Mouse (Mus musculus): ENCODE measurements around the gene Map2k5.
A peak's percentile ranks its signal among the peaks of the same experiment; 100 is the strongest.

Gene Map2k5

DNA sequence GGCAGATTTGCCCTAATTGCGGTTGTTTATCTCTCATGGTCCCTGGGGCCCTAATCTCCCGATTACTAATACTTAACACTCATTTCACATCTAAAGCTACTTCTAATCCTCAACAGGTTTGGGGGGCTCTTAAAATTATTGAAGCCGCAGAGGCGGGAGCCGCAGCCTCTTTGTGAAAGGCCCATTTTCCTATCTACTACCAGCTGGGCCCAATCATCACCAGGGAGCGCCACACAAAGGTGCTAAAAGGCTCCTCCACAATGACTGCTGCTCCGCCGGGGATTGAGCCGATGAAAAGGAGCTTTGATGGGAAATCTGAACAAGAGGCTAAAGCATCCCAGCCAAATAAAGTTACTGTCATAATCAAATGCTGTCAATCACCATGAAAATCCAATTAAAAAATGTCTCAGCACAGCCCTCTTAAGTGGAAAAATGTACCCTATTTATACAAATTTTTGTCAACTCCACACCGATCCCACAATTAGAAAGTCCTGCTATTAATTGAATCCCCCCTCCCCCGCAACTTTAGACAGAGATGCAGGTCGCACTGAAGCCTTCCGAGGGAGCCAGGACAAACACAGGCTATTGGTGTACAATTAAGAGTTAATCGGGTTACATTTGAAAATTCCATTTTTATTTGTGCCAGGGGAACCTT is 195.3 kb downstream of the Map2k5 start:
- no peak for DNase-seq

DNA sequence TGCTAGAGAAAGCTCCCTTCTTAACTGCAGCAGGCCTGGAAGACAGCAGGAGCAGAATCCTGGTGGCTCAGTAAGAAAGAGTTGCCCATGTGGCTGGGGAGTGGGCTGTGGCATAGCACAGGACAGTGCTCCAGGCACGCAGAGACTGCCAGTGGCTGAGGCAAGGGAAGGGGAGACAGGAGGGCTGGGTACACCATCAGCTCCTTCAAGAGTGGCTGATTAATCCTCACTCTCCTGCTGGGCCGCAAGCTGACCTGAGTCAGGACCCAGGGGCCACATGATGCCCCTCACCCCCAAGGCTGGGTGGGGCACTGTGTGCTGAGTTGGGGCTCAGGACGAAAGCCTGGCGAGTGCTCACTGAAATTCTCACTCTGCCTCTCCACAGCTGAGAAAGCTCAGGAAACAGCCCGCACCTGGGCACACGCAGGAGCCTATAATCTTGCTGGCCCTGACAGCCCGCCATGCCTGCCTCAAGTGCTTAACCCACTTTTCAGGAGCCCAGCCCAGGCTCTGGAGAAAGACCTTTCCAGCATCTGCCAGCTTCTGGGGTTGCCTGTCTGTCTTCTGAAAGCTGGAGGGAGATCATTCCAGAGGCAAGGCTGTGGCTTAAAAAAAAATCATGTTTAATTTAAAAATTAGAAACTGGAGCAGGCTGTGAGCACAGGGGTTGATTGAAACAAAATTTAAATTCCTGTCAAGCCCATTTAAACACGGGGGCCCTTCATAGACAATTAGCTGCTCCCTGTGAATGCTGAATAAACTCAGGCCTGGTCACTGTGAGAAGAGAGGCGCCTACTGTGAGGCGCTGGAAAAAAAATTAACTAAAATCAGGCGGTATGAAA is 196.1 kb downstream of the Map2k5 start:
- no peak for DNase-seq

DNA sequence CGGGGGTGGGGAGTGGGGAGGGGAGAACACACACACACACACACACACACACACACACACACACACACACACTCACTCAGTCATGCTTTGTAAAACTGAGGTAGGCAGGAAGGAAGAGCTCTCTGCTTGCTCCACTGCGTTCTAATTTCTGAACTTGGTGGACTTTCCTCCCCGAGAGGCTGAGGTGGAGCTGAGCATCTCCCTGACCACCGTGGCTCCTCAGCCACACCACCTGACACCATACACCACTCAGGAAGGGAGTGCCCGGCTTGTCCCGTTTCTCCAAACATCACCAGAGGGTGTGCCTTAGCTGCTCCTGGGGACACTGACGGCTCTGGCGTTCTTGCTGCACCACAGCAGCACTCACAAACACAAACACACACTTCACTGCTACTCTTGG is 199.4 kb downstream of the Map2k5 start:
- no peak for DNase-seq

DNA sequence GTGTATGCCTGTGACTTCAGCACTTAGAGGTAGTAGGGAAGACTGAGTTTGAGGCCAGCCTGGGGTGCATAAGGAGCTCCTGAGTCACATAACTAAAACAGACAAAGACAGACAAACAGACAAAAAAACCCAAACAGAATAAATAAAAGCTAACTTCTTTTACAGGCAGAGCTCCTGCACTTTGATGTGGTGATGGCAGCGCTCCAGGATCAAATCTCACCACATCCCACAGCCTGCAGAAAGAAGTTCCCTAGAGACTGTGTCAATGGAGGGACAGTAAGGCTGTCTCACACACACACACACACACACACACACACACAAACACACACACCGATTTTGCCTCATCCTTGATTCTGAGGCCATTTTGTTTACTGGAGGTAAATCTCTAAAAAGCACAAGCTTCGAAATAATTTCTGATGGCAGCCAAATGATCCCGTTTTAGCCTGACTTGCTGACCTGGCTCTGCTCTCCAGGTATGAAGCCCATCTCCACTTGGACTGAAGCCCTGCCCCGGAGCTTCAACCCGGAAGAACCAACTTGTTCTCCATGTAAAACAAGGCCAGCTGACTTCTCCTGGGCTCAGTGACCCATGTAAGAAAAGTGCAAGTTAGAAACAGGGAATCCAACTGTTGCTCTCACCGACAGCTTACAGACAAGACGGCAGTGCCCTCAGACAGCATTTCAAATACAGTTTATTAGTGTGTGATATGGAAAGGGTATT is 203.5 kb downstream of the Map2k5 start:
- peak; percentile 23 for DNase-seq

DNA sequence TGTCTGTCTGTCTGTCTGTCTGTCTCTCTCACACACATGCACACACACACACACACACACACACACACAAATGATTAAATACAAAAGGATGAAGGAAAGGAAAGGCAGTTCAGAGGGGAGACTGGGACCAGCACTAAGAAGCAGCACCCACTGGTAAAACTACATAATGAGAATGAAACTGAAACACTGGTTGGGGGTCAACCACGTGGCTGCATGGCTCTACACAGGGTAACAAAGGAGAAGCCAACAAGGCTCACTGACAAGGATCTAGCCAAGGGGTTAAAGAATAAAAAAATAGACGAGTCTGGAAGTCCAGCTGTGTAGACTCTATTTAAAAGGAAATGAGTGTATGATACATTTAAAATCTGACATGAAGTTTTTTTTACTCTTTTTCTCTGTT is 205.8 kb downstream of the Map2k5 start:
- no peak for DNase-seq

DNA sequence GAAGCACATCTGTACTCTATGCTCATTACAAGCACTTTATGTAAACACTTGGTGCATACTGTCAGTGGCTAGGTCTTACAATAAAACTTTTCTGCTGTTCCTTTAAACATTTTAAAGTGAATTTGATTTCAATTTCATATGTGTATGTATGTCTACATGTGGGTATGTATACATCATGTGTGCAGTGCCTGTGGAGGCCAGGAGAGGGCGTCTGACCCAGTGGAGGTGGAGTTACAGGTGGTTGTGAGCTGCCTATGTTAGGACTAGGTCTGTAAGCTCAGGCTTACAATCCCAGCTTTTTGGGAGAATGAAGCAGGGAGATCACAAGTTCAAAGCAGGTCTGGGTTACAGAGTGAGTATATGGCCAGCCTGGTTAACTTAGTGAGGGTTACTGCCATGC is 208.6 kb downstream of the Map2k5 start:
- no peak for DNase-seq

DNA sequence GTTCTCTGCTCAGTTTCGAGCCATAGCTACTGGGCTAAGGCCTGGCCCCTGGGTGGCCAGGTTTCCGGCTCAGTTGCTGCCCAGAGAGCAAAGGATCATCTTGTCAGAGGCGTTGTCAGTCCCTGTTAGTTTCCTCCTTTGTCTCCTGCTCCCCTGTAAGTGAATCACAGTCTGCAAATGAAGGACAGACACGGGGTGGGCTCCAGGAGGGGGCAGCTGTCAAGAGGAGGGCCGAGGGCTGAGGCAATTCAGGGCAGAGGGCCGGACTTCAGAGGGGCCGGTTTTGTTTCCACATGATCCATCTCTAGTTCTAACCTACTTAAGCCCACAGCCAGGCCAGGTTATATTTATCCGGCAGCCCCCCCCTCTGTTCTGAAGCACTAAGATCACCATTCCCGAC is 212.6 kb downstream of the Map2k5 start:
- no peak for DNase-seq

DNA sequence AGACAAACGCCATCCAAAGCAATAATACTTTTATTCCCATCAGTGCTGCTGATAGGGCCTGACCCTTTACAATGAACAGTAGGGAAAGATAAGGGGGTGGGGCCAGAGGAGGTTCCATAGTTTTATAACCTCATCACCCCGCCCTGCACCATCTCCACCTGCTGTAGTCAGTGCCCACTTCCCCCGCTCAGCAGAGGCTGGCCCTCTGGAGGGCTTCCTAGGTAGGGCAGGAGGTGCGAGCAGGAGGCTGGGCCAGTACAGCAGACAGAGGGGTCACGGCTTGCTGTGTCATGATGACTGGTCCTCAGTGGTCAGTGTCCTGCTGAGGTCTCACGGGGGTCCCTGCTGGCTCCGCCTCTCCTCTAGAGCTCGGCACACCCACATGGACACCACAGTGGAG is 213.9 kb downstream of the Map2k5 start:
- peak; percentile 10 for DNase-seq

DNA sequence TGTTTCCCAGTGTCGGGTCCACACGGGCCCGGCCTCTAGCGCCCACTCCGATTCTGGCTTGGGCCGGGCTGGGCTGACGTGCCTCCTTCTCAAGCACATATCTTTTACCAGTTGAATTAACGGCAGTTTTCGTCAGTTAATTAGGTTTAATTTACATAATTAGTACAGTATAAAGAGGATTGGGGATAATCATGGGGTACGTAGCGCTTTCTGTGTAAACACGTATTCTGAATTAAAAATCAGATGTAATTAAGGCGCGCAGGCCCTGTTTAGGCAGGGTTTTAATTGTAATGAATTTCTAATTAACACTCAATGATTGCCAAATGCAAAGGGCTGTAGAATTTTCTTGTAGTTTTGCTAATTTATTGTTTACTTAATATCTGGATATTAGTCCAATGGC is 225.8 kb downstream of the Map2k5 start:
- DNase-seq: no peak

DNA sequence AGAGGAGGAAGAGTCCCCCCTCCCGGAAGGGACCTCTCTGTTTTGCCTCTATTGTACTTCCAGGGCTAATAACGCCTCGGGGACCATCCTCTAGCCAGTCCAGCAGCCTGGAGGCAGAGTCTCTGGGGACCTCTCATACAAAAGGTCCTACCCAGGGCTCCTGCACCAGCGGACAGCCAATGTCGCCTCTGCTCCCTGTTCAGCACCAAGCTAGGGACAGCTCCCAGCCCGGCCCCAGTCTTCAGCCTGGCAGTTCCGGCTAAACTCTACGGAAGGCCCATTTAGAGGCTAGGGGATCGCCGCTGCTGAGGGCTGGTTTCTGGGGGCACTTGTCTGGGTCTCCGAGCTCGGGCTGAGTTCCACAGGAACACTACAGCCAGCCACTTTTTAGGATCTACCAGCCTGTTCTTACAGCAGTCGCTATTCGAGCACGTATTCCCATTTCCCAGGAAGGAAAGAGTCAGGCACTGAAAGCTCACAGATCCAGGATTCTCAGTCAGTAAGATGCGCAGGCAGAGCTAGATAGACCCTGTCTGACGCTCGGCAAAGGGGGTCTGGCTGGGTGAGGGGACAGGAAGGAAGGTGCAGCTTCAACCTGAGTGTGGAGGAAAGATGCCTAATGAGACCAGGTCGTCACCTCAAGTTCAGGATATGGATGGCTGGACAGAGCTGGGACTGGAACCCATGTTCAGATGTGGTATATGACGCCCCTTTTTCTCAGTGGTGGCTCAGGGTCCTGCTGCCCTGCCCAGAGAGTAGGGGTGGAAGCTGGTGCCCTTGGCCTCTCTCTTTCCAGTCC is 226.4 kb downstream of the Map2k5 start:
- DNase-seq: peak; percentile 63

DNA sequence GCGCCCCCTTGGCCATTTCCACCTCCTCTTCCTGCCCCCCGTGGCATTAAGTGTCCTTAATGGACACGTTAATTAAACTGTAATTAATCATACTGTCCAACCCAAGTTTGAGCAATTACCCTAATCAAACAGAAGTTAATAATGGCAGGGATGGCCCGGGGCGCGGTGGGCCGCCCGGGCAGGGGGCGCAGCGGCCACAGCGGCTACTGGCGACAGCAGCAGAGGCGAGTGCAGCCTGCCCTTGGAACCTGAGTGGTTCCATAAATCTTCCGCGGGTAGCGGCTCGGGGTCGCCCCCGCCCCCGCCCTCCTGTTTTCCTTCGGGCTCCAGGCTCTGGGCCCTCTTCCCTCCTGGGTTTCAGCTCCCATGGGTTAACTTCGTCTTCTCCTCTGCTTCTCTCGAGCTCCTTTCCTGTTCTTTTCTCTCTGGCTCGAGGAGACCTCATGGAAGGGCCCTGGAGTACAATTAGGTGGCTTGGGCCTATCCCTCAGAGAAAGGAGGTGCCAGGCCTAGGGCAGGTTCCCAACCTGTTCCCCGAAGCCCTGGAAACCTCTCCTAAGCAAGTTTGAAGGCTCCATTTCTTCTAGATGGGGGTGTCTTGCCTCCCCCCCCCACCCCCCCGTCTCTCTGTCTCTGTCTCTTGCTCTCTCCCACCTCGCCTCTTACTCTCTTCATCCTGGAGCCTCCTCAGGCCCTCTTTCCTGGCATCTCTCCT is 227.5 kb downstream of the Map2k5 start:
- no peak for DNase-seq

DNA sequence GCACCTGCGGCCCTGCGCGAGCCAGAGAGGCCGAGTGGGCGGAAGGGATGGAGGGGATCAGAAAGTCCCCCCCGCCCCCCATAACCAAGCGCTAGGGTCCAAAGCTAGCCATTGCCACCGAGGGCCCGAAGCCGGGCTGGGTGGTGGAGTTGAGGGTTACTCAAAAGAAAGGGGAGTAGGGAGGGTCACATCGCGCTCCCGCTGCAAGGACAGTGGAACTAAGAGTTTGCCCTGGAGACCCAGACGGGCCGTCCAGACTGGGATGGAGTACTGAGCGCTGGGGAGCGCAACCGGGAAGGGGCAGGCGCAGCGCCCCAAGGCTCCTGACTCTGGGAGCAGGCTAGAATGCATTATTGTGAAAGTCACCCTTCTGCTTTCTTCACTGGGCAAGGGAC is 228.3 kb downstream of the Map2k5 start:
- DNase-seq: no peak

DNA sequence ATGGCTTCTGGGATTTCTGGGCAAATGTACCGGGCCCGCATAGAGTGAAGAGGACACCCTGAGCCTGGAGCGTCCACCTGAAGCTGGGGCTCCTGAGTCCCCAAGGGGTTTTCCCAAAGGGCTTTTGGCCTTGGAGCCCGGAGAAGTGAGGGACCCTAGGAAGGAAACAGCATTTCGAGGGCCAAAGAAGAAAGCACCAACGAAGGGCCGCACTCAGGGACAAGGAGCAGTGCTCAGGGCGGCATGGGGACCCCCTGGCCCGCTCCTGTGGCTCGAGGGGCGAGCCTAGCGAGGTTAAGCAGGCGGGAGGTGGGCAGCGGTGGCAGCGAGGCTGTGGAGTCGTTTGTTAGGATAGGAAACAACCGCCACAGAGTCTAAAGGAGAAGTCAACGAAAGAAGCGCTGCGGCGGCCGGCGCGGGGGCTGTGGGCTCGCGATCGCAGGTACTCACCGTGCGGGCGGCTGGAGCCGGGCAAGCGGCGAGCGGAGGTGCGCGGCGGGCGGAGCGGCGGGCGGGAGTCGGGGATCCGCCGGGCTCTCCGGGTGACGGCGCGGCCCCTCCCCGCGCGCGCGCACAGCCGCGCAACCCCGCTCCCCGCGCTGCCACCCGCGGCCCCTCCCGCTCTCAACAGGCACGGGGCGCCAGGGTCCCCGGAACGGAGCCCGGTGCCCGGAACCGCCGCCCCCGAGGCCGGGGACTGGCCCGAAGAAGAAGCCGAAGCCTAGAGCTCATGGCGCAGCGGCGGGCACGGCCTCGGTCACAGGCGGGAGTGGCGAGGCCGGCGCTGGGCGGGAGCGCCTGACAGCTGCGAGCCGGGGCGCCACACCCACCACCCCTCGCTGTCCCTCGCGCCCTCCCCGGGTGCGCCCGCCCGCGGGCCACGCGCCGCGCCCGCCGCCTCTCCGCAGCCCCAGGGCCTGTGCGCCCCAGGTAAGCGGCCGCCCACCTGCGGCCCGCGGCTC is 229.0 kb downstream of the Map2k5 start, which contains the start of gene Skor1:
Skor1 (minus strand) TSS at position 552 of the 962 bp plus-strand sequence.
- DNase-seq: no peak

DNA sequence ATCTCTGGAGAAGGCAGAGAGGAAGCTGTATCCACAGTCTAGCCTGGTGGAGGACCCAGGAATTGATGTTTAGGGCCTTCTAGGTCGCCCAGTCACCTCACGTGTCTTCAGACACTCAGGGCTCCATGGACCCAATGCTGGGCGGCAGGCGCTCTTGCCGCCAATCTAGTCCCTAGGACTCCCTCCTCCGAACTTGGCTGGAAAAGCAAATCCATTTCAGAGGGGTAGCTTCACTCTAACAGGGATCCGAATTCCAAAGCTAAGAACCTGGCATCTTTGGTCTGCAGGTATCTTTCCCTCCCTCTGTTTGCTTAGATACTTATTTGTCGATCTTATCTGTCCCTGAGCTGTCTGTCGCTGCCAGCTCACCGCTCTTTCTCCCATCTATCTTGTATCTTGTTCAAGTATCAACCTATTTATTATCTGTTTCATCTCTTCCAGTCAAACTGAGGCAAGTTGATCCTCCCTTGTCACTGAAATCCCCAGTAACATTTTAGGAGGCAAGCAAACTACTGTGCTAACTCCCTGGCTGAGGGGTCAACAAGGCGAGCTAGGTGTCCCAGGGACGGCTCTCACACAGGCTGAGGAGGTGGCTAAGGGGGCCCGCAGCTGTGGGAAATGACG is 229.8 kb downstream of the Map2k5 start:
- no peak for DNase-seq

DNA sequence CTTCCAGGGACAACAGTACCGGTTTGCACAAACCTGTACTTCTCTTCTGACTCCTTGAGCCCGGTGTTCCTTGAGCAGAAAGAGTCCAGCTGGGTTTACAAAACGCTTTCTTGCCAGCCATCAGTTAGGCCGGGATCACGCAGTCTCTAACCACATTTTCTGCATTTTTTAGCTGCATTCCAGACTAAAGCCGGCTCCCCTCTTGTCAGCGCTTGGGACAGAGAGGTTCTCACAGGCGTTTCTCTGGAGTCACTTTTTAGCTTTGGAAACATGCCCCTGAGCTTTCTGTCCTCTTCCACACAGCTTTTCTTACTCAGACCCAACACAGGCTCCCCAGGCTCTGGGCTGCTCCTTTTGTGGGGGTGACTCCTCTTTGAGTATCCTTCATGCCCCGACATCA is 230.4 kb downstream of the Map2k5 start:
- DNase-seq: no peak

DNA sequence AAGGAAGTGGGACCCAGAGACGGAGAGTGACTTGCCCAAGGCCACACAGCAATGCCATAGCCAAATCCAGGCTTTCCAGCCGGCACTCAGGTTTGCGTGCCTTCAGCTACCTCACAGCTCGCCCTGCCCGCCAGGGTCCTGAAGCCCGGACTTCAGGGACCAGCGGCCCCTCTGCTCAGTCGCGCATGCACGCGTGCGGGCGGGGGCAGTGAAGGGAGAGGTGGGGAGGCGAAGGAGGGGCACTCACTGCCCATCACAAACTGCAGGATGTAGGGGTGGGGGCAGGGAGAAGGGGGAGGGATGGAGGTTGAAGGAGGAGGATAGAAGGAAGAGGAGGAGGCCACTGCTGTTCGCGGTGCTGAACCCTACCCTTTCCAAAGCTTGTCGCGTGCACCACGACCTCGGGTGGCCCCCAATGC is 230.8 kb downstream of the Map2k5 start:
- DNase-seq: no peak

DNA sequence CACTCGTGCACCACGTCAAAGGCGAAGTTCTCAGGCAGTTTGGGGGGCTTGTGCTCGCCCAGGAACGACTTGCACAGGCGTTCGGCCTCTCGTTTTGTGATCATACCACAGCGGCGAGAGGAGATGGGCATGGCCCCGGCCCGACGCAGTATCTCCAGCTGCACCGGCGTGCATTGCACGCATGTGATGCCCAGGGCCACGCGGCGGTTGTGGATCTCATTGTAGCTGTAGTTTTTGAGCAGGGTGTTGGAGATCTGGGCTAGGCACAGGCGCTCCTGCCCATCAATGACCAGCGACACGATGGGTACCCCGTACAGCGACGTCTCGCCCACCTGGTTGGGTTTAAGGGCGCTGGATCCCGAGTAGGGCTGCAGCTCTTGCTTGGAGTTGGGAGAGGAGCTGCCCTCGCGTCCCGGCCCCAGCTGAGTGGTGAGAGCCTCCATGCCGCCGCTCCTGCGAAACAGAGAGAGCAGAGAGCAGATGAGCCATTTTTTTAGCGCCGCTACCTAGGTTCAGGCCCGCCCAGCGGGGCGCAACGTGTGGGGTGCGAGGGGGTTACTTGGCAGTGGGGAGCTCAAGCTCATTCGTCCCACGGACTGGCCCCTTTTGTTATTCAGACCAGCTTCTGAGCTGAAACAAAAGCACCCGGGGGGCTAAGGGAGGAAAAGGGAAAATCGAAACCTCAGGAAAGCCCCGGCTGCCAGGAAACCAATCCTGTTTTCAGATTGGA is 231.4 kb downstream of the Map2k5 start:
- DNase-seq: no peak

DNA sequence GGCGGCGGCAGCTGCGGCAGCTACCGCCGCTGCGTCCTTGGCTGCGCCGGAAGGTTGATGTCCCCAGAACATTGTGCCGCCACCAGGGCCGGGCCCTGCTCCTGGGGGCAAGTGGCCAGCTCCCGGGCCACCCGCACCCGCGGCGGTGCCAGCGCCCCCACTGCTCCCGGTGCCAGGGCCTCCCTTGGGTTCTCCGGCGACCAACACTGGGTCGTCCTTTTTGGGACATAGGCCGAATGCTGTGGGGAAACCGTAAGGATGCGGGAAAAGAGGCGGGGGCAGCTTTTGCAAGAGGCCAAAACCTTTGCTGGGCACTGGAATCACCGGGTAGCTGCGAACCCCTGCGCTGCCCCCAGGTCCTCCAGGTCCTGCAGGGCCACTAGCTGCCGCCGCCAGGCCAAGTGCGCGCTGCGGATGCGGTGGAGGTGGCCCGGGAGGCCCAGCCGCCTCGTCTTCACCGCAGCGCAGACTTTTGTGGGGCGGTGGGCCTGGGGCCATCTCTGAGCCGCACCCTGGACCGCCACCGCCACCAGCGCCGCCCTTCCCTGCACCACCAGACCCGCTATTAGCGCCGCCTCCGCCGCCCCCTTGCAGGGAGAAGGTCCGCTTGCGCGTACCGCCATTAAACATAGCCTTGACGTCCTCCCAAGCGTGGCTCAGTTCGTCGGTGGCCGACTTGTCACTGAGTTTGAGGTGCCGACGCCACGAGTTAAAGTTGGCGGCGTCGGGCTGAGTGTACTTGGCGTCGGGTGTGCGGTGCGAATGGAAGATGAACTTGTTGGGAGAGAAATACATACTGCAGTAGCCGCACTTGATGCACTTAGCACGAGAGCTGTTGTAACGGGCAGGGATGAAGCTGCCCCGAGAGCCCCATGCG is 232.2 kb downstream of the Map2k5 start:
- no peak for DNase-seq
